Mouse (Mus musculus): Measurements from ENCODE around the gene Fam81a. TPM values are rescaled to one million over a fixed set of nuclear protein-coding genes. Genes with fewer than 3 reads are reported as not detected.

Gene Fam81a
- 3.9 and 7.3 TPM in 2 replicates for polyA plus RNA-seq (2012; rRNA removed)

GRCm38 (mm10) chr9:70142460-70142859, at the start of gene Fam81a:
Gene Fam81a, minus strand, starts transcription at chr9:70142560.

Other genes with a start within 250 kb of the Fam81a start
- 25.3 and 27.8 TPM in 2 replicates for gene Bnip2, start 153.1 kb downstream of the Fam81a start, polyA plus RNA-seq (2012; rRNA removed)
- 22.6 and 26.7 TPM in 2 replicates for gene Gtf2a2, start 130.0 kb downstream of the Fam81a start, polyA plus RNA-seq (2012; rRNA removed)
- gene Gcnt3, start 104.5 kb downstream of the Fam81a start, polyA plus RNA-seq (2012; rRNA removed): 4.3 and 5.6 TPM in 2 replicates
- 14.8 and 18.7 TPM in 2 replicates for gene Myo1e, start 64.8 kb upstream of the Fam81a start, polyA plus RNA-seq (2012; rRNA removed)

Data from ovary, adult 2 months (tissue).